Mouse (Mus musculus): Measurements from ENCODE around the gene Kdm4b. TPM values are rescaled to one million over a fixed set of nuclear protein-coding genes. Genes with fewer than 3 reads are reported as not detected.

Gene Kdm4b
- polyA plus RNA-seq, 1 experiment from 2014 or later: 28.0 TPM

DNA sequence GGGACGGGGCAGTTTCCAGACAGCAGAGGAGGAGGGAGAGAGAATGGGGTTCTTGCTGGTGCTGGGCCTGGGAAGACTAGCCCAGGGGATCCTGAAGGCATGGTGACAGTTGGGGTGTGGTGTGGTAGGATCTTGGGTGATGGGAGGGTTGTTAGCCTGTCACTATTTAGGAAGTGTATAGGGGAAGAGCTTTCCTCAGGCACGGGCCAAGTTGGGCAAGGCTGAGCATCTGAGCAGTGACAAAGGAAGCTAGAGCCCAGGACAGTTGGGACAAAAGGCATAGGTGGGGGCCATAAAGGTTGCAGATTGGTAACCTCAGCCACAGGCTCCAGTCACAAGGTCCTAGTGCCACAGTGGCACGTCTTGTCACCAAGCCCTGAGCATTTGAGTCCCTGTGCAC is 17.6 kb downstream of the Kdm4b start:
- no peak for DNase-seq (ENCODE audit: low spot score)

DNA sequence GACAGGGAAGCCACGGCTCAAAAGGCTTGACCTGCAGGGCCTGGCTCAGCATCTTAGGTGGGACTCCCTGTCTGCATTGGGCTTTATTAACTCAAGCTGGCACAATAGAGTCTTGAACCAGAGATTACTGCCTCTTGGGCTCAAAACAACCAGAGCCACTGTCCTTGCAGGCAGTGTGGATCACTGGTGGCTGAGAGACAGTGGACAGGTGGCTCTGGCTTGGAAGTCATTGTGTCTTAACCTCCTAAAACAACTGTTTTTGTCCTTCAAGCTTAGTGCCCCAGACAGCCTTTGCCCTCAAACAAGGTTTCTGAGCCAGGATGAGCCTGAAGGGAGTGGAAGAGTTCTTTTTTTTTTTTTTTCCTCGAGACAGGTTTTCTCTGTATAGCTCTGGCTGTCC is 19.5 kb downstream of the Kdm4b start:
- DNase-seq (ENCODE audit: low spot score): no peak

DNA sequence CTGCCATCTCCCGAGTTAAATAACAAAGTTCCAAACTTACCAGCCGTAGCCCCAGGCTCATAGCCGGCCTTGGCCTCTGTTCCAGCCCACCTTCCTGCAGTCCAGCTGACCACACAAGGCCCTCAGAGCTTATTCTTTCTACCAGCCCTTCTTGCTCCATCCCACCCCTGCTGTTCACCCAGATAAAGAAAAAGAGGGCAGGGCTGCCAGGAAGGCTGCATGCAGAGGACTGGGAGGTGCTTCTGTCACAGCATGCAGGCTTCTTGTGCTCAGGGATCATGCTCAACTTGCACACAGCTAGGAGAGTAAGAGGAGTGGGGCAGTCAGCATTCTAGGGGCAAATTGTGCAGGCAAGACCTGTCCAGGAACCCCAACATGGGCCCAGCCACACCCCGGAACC is 22.3 kb downstream of the Kdm4b start:
- DNase-seq (ENCODE audit: low spot score): no peak

DNA sequence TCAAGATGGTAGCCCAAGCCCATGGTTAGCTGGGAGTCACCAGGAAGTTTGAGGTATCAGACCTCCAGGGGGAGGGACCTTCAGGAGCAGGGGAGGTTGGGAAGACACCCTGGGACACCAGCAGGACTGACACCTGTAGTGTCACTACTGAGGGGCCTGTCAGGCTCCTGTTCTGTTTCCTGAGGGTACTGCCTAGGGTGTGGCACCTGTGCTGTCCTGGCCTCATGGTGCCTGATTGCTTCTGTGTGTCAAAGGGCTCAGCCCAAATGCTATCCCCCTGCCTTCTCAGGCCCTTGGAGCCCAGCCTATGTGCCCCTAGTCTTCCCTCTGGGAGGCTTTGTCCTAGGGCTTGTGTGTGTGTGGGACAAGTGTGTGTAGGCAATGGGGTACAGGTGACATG is 22.7 kb downstream of the Kdm4b start:
- no peak for DNase-seq (ENCODE audit: low spot score)

DNA sequence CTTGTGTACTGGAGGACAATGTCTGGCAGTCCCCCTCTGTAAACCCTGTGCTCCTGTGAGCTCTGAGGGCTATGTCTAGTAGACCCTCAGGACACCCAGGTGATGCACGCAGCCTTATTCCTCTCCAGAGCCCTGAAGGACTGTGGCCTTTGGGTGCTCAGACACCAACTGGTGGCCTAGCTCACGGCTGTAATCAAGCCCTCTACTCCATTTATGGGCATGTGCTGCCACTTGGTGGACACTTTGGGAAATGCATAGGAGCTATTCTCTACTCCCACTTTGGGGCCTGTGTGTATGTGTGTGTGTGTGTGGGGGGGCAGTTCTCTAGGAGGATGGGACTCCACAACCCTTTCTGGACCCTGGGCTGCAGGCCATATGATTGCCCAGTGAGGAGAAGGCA is 24.8 kb downstream of the Kdm4b start:
- DNase-seq (ENCODE audit: low spot score): peak; percentile 82

DNA sequence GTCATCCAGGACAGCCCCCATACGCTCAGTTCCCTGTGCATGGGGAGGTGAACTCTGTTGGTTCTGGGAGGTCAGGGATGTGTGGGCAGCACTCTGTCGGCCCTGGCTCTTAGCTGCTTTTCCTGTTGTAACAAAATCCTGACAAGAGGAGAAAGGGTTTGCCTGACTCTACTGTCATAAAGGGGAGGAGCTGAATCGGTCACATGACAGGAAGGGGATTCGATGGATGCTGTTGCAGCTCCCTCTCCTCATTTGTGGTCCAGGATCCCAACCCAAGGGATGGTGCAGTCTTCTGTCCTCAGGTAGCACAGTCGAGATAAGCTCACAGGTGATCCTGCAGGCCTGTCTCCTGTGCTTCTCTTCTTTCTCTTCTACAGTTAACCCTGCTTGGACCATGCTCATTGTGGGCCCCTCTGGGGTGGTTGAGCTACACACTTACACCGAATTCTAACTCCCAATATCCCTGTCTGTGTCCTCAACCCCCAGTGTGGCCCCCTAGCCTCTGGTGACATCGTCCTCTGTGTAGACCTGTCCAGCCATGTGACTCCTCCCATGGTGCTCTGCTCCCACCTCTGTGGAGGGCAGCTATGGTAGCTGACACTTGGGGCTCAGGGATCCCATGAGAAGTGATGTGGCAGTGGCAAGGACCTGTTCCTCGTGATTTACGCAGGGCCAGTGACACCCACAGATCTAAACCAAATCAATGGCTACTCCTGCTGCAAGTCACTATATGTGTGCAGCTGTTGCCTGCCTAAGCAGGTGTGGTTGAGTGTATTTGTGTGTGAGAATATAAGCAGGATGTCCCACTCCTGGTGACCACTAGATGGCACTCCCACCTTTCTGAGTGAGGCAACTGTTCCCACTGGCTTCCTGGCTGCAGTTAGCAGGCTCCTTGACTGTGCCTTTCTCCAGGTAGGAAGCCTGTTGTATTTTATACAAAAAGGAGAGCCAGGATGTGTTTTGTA is 31.3 kb downstream of the Kdm4b start:
- DNase-seq (ENCODE audit: low spot score): peak; percentile 85

DNA sequence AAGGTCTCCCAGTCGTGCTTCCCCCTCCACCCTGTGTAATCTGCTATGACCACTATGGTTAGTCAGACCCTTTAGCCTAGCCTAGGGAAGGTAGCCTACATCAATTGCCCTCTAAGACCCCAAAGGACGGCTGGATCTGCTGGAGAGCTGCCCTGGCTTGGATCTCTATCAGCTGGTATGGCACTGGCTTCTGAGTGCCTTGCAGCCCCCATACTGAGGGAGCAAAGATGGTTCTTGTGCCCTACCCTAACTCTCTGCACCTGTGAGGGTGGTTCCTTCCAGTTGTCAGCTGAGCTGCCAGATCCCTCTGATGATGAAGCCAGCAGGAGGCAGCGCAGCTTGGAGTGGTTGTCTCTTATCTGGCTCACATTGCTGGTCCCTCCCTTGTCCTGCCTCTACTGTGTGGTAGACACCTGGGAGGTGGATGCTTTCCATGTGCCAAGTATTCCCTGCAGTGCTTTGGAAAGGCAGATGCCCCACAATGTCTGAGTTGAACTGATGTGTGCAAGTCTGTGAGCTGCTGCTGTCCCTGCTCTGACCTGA is 33.4 kb downstream of the Kdm4b start:
- no peak for DNase-seq (ENCODE audit: low spot score)

DNA sequence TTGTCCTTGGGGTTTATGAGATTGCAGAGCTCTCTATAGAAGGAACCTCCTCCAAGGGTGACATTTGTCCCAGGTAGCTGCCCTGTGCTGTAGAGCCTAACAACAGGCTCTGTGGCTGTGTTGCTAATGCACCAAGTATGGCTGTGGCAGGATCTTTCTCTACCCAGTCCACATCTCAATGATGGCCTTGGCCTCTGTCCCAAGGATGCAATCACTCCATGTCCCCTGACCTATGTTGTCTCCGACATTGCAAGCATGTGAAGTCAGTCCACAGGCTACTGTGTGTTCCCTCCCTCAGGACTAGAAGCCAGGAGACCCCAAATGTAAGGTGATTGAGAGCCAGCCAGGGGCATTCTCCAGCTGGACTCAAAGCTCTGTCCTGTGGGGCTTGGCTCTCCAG is 34.0 kb downstream of the Kdm4b start:
- DNase-seq (ENCODE audit: low spot score): no peak

DNA sequence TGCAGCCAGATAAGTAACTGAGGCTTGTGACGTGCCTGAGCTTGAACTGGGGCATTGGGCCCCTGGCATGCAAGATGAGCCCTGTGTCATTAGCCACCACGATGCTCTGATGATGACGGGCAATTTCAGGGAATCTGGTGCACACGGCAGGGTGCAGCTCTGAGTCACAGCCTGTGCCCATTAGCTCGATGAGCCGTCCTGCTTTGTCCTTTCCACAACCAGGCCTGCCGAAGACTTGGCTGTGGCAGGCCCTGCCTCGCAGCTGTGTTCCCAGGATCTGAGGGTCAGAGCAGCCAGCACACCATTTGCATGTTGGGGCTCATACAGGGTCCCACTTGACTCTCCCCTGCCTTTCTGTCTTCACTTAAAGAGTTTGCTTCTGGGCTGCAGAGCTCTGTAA is 34.6 kb downstream of the Kdm4b start:
- no peak for DNase-seq (ENCODE audit: low spot score)

DNA sequence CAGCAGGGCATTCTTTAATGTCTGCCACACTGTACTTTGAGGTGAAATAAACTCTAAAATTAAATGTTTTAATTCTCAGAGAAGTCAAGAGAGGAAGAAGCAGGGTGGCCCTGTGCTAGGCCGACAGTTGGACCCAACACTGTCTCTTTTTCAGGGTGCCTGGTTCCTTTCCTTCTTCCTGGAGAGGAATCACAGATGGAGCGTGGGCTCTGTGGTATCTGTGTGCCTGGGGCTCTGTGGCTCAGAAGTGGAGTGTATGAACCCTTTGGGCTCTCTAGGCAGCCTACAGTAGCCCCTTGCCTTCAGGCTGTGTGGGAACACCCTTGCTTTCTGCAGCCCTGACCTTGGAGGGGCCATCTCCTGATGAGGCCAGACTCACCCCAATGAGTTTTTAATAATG is 35.7 kb downstream of the Kdm4b start:
- DNase-seq (ENCODE audit: low spot score): no peak

DNA sequence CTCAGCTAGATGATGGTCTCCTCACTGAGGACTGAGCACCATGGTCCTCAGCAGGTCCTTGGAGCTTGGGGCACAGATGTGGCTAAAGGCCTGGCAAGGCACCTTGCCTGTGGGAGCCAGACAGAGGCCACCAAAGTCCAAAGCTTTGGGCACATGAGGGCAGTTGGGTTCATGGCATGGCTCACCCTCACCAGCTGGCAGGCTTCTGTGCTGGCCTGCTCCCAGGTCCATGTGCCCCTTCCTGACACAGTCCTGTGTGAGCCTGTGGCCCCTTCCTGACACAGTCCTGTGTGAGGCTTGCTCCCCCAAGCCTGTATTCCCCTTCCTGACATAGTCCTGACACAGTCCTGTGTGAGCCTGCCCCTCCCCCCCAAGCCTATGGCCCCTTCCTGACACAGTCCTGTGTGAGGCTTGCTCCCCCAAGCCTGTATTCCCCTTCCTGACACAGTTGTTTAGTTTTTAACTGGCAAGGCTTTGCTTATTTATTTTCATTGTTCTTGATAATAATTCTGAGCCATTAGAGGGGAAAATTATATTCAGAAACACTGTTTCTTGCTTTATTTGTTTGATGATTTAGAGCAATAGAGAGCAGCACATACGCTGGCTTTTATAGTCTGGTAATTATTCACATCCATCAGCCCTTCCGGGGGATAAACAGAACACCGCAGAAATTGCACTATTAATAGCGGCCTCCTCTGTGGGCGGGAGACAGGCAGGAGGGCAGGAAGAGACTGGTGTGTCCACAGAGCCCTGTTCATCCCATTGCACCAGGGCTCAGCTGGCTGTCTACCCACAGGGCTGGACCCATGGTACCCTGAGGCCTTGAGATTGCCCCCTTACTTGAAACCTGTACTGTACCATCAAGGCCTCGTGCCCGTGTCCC is 40.2 kb downstream of the Kdm4b start:
- DNase-seq (ENCODE audit: low spot score): no peak

DNA sequence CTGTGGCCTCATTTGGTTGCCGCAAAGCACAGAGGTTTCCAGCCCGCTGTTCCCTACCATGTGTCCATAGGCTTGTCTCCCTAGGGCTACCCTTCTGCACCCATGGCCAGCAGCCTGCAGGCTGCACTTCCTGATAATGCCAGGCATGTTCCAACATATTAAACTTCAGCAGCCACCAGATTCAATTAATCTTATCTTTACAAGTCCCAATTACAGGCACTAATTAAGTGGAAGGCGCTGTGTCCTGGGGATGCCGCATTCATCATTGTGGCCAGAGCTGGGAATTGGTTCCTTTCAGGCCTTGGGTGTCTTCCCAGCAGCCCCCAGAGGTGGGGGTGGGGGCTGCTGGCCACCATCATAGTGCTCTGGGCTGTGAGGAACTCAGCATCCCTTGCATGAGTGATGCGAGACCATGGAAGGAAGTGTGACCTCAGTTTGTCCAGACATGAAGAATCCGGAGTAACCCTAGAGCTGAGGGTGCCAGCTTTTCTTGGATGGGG is 42.5 kb downstream of the Kdm4b start:
- no peak for DNase-seq (ENCODE audit: low spot score)

DNA sequence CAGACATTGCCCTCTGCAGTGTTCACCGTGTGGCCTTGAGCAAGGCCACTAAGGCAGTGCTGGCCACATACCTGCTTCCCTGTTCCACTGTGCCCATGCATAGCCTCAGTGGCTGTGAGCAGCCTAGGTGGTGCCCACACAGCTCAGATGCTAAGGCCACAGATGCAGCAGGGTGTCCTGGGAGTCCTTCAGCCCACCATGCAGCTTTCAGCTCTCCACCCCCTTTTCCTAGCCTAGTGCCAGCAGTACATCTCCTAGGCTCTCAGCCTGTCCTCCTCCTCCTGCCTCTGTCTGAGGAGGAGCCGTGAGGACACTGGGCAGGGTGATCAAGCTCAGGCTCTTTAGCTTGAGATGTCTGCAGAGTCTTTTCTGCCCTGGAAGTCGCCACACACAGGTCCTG is 44.2 kb downstream of the Kdm4b start:
- DNase-seq (ENCODE audit: low spot score): no peak

DNA sequence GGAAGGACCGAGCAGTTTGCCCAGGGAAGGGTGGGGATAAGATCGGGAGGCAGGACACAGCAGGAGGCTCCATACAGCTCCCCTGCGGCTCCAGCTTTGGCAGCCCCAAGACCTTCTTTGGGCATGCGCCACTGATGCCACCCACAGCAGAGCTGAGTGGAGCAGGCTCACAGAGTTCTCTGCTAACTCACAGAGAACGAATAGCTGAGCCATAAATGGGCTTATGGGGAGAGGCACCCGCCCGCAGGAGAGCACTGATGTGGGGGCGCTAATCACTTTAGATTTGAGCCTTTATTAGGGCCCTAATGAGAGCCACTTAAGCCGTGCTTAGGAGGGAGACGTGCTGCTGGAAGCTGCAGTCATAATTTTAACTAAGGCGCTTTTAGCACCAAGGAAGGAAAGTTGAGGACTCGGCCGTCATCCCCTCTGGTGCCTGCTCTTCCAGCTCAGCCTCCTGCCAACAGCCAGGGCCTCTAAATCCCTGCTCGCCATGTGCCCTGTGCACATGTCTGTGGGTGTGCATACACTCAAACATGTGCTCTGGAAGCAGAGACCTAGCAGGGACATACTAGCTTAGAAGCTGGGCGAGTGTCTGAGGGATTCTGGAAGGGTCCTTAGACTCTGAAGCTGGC is 45.3 kb downstream of the Kdm4b start:
- DNase-seq (ENCODE audit: low spot score): no peak

DNA sequence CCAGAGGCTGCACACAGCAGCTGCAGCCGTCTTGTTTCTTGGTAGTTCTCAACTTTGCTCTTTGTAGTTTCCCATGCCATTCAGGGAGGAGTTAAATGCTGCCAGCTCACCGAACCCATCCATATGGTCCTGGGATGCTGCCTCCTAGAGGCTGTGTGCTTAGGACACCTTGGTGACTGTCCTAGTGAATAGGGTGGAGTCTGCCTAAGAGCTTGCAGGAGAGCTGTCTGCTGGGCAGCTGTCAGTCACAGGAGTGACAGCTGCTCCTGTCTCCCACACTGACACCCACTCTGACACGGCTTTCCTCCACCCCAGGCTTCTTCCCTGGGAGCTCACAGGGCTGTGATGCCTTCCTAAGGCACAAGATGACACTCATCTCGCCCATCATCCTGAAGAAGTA is 46.2 kb downstream of the Kdm4b start:
- DNase-seq (ENCODE audit: low spot score): no peak

DNA sequence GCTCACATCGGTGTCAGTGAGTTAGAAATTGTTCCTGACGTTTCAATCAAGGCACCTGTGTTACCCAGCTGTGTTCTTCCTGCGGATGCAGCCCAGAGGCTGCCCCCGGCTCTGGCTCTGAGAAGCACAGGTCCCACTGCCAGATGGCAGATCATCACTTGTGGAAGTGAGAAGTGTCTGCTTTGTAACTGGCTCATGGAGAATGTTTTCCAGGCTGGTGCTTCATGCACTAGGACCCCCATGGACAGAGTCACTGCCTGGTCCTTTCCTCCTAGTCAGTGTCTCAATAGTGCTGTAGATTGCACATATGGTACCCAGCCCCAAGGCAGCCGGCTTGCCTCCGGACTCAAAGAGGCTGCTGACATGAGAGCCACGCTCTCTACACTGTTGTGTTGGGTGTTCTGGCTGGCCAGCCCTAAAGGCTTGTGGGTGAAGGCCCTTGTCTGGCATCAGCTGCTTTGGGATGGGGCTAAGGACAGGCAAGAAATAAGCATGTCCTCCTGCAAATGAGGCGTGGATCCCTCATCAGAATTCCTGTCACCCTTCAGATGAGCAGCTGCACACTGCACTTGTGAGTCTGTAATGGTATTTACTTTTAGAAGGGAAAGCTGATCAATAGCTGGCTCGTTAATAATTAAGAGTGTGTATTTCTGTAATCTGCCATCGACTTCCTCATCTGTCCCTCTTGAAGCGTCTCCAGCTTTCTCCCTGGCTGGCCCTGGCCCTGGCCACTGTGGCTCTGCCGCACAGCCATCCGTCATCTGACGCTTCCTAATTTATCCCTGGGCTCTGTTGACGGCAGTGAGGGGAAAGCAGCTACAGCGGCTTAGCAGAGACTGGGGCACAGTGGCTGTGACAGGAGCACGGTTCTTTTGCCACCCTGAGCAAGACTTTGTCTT is 47.5 kb downstream of the Kdm4b start:
- DNase-seq (ENCODE audit: low spot score): no peak

DNA sequence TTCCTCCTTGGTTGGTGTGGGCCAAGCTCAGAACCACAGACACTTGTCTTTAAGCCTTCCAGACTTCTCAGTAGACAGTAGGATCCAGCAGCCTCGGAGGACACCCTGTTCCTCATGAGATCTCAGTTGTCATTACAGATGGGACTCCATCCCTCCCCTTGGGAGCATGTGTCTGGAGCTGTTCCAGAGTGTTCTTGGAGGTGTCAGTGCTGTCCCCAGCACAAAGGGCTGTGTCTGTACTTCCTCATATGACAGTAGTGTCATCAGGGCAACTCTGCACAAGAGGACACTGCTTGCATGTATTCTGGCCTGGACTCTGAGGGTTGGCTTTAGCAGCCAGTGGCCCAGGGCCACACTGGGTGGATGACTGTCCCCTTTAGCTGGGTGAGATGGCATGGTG is 49.0 kb downstream of the Kdm4b start:
- DNase-seq (ENCODE audit: low spot score): no peak

DNA sequence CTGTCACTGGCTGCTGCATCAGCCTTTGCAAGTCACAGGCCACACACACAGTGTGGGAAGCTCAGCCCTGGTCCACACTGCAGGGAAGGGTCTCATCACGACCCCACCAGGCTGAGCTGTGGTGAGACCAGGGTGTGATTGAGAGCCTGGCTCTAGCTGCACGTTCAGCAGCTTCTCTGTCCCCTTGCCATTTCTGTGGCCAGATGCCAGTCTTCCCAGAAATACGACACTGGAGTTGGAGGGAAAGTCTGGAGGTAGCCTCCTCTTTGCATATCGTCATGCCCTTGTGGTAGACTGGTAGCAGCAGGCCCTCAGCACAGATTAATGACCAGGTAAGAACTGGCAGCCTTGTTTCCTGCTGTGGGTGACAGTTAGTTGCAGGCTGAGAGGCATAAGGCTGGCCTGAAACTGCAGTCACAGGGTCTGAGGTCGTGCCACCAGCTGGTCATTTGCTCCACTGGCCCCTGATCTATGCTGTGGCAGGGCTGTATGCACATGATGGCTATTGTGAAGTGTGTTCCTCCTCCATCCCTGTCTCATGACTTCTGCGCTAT is 53.5 kb downstream of the Kdm4b start:
- DNase-seq (ENCODE audit: low spot score): no peak

DNA sequence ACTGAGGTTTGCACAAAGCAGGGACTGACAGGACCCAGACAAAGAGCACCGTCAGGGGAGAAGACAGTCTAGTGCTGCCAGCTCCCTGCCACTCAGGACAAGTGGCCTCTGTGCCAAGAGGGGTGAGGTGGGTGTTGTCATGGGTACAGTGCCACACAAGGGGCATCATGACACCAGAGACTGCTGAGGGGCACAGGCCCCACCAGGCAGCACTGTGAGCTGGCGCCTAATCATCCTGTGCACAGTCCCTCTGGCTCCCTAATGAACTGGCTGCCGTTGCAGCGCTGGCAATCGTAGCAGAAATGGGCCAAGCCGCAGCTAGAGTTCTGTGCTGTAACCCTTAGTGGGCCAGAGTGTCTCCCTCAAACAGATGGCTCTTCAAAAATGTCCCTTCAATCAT is 54.4 kb downstream of the Kdm4b start:
- no peak for DNase-seq (ENCODE audit: low spot score)

DNA sequence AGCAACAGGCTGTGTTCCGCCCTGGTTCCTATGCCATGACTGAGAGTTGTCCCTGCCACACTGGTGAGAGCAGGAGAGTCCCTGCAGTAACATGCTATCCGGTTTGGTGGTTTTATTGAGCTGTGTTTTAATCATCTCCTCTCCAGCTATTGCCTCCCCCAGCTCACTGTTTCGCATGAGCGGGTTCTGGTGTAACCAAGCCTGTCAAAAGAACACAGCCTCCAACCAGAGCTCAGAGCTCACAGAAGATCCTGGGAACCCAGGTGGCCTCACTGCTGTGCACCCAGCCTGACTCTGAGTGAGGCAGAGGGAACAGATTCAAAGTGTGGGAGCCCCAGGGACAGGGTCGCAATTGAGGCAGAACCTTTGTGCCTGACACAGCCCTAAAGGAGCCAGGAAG is 55.3 kb downstream of the Kdm4b start:
- DNase-seq (ENCODE audit: low spot score): no peak

All from thymus, postnatal 0 days (tissue).